Mouse (Mus musculus) embryonic facial prominence, embryonic 11.5 days (tissue): Measurements from ENCODE around the gene Trit1. TPM values are rescaled to one million over a fixed set of nuclear protein-coding genes. Genes with fewer than 3 reads are reported as not detected.

Source experiments
- ATAC-seq: fragments of 200-750 bp; cut with Nextera tagmentation; replicated peaks from 2 replicates; pipeline ENCODE4 v1.8.0; 2017; ENCODE audit warnings: low read depth; ENCODE audit not compliant: insufficient number of reproducible peaks, low FRiP score, low TSS enrichment
- DNase-seq: peaks from one replicate; pipeline ENCODE4 v3.0.0-alpha.2; 2015; ENCODE audit warnings: low spot score
- H3K27ac ChIP-seq: fragments of 300-500 bp; sonication (generic); replicated peaks from 2 replicates; pipeline ENCODE4 v1.5.1; 2014; ENCODE audit warnings: mild to moderate bottlenecking, low read depth, low read length, control low read depth
- H3K27me3 ChIP-seq: fragments of 300-500 bp; sonication (generic); 2 replicates; pipeline ENCODE4 v1.6.1; 2014; ENCODE audit warnings: mild to moderate bottlenecking, low read length, moderate library complexity, mixed read lengths; ENCODE audit not compliant: control insufficient read depth, insufficient read depth
- H3K36me3 ChIP-seq: fragments of 300-500 bp; sonication (generic); replicated peaks from 2 replicates; pipeline ENCODE4 v1.6.1; 2014; ENCODE audit warnings: low read depth, mild to moderate bottlenecking, low read length, moderate library complexity, mixed read lengths; ENCODE audit not compliant: control insufficient read depth, insufficient read depth
- H3K4me1 ChIP-seq: fragments of 300-500 bp; sonication (generic); 2 replicates; pipeline ENCODE4 v1.6.1; 2014; ENCODE audit warnings: low read length, mixed read lengths; ENCODE audit not compliant: control insufficient read depth, insufficient read depth
- H3K4me2 ChIP-seq: fragments of 300-500 bp; sonication (generic); 2 replicates; pipeline ENCODE4 v1.6.1; 2014; ENCODE audit warnings: low read depth, mild to moderate bottlenecking, control low read depth, low read length, moderate library complexity
- H3K4me3 ChIP-seq: fragments of 300-500 bp; sonication (generic); 2 replicates; pipeline ENCODE4 v1.5.1; 2014; ENCODE audit warnings: low read depth, low read length, control low read depth
- H3K9ac ChIP-seq: fragments of 300-500 bp; sonication (generic); replicated peaks from 2 replicates; pipeline ENCODE4 v1.6.1; 2014; ENCODE audit warnings: mild to moderate bottlenecking, control low read depth, low read length
- H3K9me3 ChIP-seq: fragments of 300-500 bp; sonication (generic); replicated peaks from 2 replicates; pipeline ENCODE4 v1.6.1; 2016; ENCODE audit warnings: mild to moderate bottlenecking, low read length, inconsistent platforms, mixed read lengths; ENCODE audit not compliant: control insufficient read depth
- WGBS: fragments of 180-500 bp; shearing (Covaris S2); extraction: QIAGEN DNeasy Blood & Tissue Kit; methylation state at CpG from one replicate; pipeline ENCODE4 v1.1.7; 2014; 5-methylcytosine and 5-hydroxymethylcytosine counted together
- polyA plus RNA-seq: library from polyadenylated mRNA; unstranded; fragments of >200 nt; fragmentation: Nextera tagmentation; extraction: Ambion mirVana; gene quantifications from 2 replicates; pipeline ENCODE4 v1.2.1, GENCODE M21; 2014

Trit1 gene
- polyA plus RNA-seq, 1 experiment from 2014 or later, result 21.9 TPM

- Histone ChIP-seq H3K36me3 (no peaks in the 10 kb centered on the region), H3K27me3 (no peaks in the 10 kb centered on the region), H3K4me1 (no peaks in the 10 kb centered on the region), H3K4me3 (no peak overlapping the region), H3K9ac (no peak overlapping the region), H3K4me2 (no peak overlapping the region), H3K9me3 (no peaks in the 10 kb centered on the region), H3K27ac (no peak overlapping the region)
- ATAC-seq (peak; percentile 54), DNase-seq (peak; percentile 77)
- 69% methylated on average over 20 of the region's 20 CpGs for WGBS
These were observed 66.1 kb downstream of the Trit1 start for GRCm38 (mm10) chr4:123082283-123083163.

GRCm38 (mm10) chr4:123083323-123083902 is 67.0 kb downstream of the Trit1 start:
- H3K4me1 ChIP-seq, result no peaks in the 10 kb centered on the region
- no peak overlapping the region for H3K4me2 ChIP-seq
- H3K27me3 ChIP-seq, result no peaks in the 10 kb centered on the region
- no peak for ATAC-seq
- H3K9me3 ChIP-seq, result no peaks in the 10 kb centered on the region
- 69% methylated on average over 13 of the region's 13 CpGs for WGBS
- H3K27ac ChIP-seq, result no peak overlapping the region
- H3K9ac ChIP-seq, result no peak overlapping the region
- no peak for DNase-seq
- H3K4me3 ChIP-seq, result no peak overlapping the region
- H3K36me3 ChIP-seq, result no peaks in the 10 kb centered on the region

DNA sequence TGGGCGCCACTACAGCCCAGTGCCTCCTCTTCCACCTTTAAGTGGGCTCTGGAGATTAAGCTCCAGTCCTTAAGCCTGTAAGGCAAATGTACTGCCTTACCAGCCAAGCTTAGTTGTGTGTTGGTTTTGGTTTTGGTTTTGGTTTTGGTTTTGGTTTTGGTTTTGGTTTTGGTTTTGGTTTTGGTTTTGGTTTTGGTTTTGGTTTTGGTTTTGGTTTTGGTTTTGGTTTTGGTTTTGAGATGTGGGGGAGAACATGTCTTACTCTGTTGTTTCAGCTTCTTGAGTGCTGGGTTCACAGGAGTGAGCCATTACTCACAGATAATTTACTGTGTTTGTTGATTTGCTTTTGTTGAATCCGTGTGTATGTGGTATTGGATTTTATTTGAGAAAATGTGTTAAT is 68.9 kb downstream of the Trit1 start:
- WGBS, result 69% methylated on average over 2 of the region's 2 CpGs
- DNase-seq, result no peak

DNA sequence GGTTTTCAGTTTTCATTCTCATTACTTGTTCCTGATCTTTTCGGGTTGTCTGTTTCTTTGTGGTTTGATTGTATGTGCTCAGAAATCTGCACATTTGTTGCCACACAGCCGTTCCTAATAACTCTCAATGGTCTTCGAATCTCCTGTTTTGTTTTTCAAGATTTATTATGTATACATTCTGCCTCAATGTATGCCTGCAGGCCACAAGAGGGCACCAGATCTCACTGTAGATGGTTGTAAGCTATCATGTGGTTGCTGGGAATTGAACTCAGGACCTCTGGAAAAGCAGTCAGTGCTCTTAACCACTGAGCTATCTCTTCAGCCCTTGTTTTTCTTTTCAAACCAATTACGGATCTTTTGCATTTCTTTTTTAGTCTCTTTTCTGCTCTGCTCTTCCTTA is 70.0 kb downstream of the Trit1 start:
- H3K36me3 ChIP-seq, result no peaks in the 10 kb centered on the region
- H3K9ac ChIP-seq, result no peak overlapping the region
- H3K27me3 ChIP-seq, result no peaks in the 10 kb centered on the region
- H3K4me2 ChIP-seq, result no peak overlapping the region
- ATAC-seq (no peak), DNase-seq (no peak)
- H3K9me3 ChIP-seq, result no peaks in the 10 kb centered on the region
- 86% methylated on average over 4 of the region's 4 CpGs for WGBS
- no peak overlapping the region for H3K27ac ChIP-seq
- H3K4me1 ChIP-seq, result no peaks in the 10 kb centered on the region
- H3K4me3 ChIP-seq, result no peak overlapping the region

More for the DNA sequence above, 68.9 kb downstream of the Trit1 start:
- no peaks in the 10 kb centered on the region for H3K27me3 ChIP-seq
- H3K36me3 ChIP-seq, result no peaks in the 10 kb centered on the region
- no peaks in the 10 kb centered on the region for H3K9me3 ChIP-seq
- no peak overlapping the region for H3K9ac ChIP-seq
- no peak overlapping the region for H3K27ac ChIP-seq
- no peak overlapping the region for H3K4me2 ChIP-seq
- ATAC-seq, result no peak
- H3K4me1 ChIP-seq, result no peaks in the 10 kb centered on the region
- no peak overlapping the region for H3K4me3 ChIP-seq

DNA sequence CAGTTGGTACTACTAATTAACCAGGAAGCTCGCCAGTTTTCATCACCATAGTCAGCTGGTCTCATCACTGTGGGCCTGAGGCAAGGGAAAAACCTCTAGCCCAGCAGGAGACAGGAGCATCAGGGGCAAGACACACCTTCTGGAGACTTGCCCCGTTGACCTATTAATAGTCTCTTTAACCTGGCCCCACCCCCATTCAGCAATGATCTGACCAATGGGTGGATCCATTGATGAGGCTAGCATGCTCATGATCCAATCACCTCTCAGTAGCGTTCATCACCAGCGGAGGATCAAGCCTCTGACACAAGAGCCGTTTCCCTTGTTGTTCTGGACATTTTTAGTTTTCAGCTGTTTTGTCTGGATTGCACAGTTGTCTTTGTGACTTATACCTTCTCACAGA is 76.2 kb downstream of the Trit1 start:
- Histone ChIP-seq H3K4me2 (no peak overlapping the region), H3K4me1 (no peaks in the 10 kb centered on the region), H3K4me3 (no peak overlapping the region), H3K9ac (no peak overlapping the region), H3K27ac (no peak overlapping the region), H3K36me3 (no peaks in the 10 kb centered on the region), H3K27me3 (no peaks in the 10 kb centered on the region), H3K9me3 (no peaks in the 10 kb centered on the region)
- no peak for DNase-seq
- 66% methylated on average over 5 of the region's 5 CpGs for WGBS
- no peak for ATAC-seq

DNA sequence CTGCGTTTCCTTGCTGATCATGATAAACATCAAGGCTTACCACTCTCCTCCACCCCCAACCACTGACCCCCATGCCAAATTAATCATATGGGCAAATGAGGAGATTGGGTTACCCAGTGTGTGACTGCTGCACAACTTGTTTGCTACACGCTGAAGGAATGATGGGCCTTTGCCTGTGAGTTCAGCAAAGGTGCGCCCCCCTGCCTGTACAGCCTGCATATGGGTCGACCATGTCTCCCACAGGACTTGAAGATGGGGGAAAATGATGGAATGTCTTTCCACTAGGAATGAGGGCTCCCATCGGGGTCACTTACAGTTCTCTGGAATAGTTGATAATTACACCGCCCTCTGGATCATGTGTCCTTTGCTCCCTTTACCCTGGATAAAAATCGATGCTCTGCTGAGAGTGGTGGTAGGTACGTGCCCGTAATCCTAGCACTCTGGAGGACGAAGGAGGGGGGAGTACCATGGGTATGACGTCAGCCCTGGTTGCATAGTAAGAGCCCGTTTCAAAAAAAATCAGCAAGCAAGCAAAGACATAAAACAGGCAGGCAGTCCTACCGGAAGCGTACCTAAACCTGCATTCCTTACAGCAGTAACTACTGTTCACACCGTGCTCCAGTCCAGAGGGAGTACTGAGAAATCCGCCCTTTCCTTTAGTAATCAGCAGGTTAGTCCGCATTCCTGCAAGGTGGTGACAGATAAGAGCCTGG is 76.8 kb downstream of the Trit1 start:
- Histone ChIP-seq H3K27ac (no peak overlapping the region), H3K27me3 (no peaks in the 10 kb centered on the region), H3K4me3 (no peak overlapping the region), H3K9me3 (no peaks in the 10 kb centered on the region), H3K4me2 (no peak overlapping the region), H3K36me3 (no peaks in the 10 kb centered on the region), H3K9ac (no peak overlapping the region), H3K4me1 (no peaks in the 10 kb centered on the region)
- DNase-seq (peak; percentile 55), ATAC-seq (peak; percentile 78)
- 49% methylated on average over 17 of the region's 17 CpGs for WGBS

GRCm38 (mm10) chr4:123093869-123094268 is 77.5 kb downstream of the Trit1 start:
- no peaks in the 10 kb centered on the region for H3K27me3 ChIP-seq
- ATAC-seq (peak; percentile 14; the same call in 1 of the 2 replicates), DNase-seq (no peak)
- no peaks in the 10 kb centered on the region for H3K4me1 ChIP-seq
- no peak overlapping the region for H3K4me3 ChIP-seq
- H3K9ac ChIP-seq, result no peak overlapping the region
- no peak overlapping the region for H3K27ac ChIP-seq
- 59% methylated on average over 9 of the region's 9 CpGs for WGBS
- no peak overlapping the region for H3K4me2 ChIP-seq
- no peaks in the 10 kb centered on the region for H3K9me3 ChIP-seq
- H3K36me3 ChIP-seq, result no peaks in the 10 kb centered on the region
